ENCODE assay signal across 7 mouse cellular contexts in genomic region chr13:73718225-73718624, GRCm38 (mm10). TPM values are rescaled to one million over a fixed set of nuclear protein-coding genes. Genes with fewer than 3 reads are reported as not detected.
DNase-seq lines count a peak whose midpoint lies in the region; ATAC-seq lines count a peak whose summit lies in the region.

No protein-coding gene starts in this region.

- no peak overlapping the region for H3K9ac ChIP-seq in intestine, embryonic 16.5 days (ENCODE audit: low read depth, low read length)
- no peak overlapping the region for H3K9ac ChIP-seq in midbrain, embryonic 11.5 days (ENCODE audit: low read length)

- no peak overlapping the region for H3K4me3 ChIP-seq in intestine, embryonic 16.5 days (ENCODE audit: low read length)
- H3K4me3 ChIP-seq in midbrain, embryonic 11.5 days (ENCODE audit: low read depth, low read length) = no peak overlapping the region

- WGBS in intestine, embryonic 16.5 days = 6% methylated on average over 2 of the region's 2 CpGs
- 4% methylated on average over 2 of the region's 2 CpGs for WGBS in midbrain, embryonic 11.5 days

- no peaks in the 10 kb centered on the region for H3K4me1 ChIP-seq in intestine, embryonic 16.5 days (ENCODE audit: control insufficient read depth, insufficient read depth, low read length)
- H3K4me1 ChIP-seq in midbrain, embryonic 11.5 days (ENCODE audit: control insufficient read depth, insufficient read depth, low read length) = no peaks in the 10 kb centered on the region

- no peaks in the 10 kb centered on the region for H3K27me3 ChIP-seq in intestine, embryonic 16.5 days (replicated peaks; ENCODE audit: control insufficient read depth, insufficient read depth, low read length)
- H3K27me3 ChIP-seq in midbrain, embryonic 11.5 days (ENCODE audit: control insufficient read depth, insufficient read depth, low read length) = no peaks in the 10 kb centered on the region

- ATAC-seq in intestine, embryonic 16.5 days = 0 out of 2 replicates have a peak, but pooled peaks have one; percentile 26
- peak; percentile 62 for ATAC-seq in midbrain, embryonic 11.5 days (ENCODE audit: low FRiP score)

- H3K4me2 ChIP-seq in intestine, embryonic 16.5 days (ENCODE audit: low read depth, low read length) = no peak overlapping the region
- no peak overlapping the region for H3K4me2 ChIP-seq in midbrain, embryonic 11.5 days

- peak; percentile 90 for DNase-seq in ZHBTc4 (ENCODE audit: low read depth, low spot score)
- DNase-seq in cerebellum, adult 8-10 months = peak; percentile 67
- peak; percentile 63 to 95 for DNase-seq in frontal cortex, adult 2 months (ENCODE audit: extremely low spot score in 1 of 2, low spot score in 1 of 2)
- DNase-seq in left cerebral cortex, adult 9 months (ENCODE audit: low spot score in 2 of 2) = peak; percentile 13 to 90
- peak; percentile 99 for DNase-seq in midbrain, embryonic 11.5 days (ENCODE audit: low spot score, missing footprints)
- DNase-seq in skeletal muscle tissue, adult 2 months (ENCODE audit: low read depth, low spot score) = peak; percentile 65

- no peaks in the 10 kb centered on the region for H3K36me3 ChIP-seq in intestine, embryonic 16.5 days (ENCODE audit: control insufficient read depth, insufficient read depth, low read length)
- no peaks in the 10 kb centered on the region for H3K36me3 ChIP-seq in midbrain, embryonic 11.5 days (ENCODE audit: control insufficient read depth, insufficient read depth, low read length)

- H3K9me3 ChIP-seq in intestine, embryonic 16.5 days (ENCODE audit: control insufficient read depth, low read length) = no peaks in the 10 kb centered on the region
- H3K9me3 ChIP-seq in midbrain, embryonic 11.5 days (ENCODE audit: control insufficient read depth, low read length) = no peaks in the 10 kb centered on the region

- H3K27ac ChIP-seq in intestine, embryonic 16.5 days (ENCODE audit: low read length) = no peak overlapping the region
- no peak overlapping the region for H3K27ac ChIP-seq in midbrain, embryonic 11.5 days (ENCODE audit: low read depth, low read length)

RNA-seq across cellular contexts. Expression of gene Slc6a19, which starts 13.6 kb away (rescaled TPM):
- polyA plus RNA-seq in frontal cortex, adult 2 months (2012; rRNA removed) = 0.18 and 0.32 TPM in 2 replicates
- polyA plus RNA-seq in intestine, embryonic 16.5 days (2015; fragmentation: Nextera tagmentation; extraction: Ambion mirVana) = 24.9 and 40.5 TPM in 2 replicates
- 0.14 and 0.17 TPM in 2 replicates for polyA plus RNA-seq in midbrain, embryonic 11.5 days (2014; fragmentation: Nextera tagmentation; extraction: Ambion mirVana)

RNA-seq across cellular contexts. Expression of gene Slc12a7, which starts 14.7 kb away (rescaled TPM):
- 6.4 and 6.7 TPM in 2 replicates for polyA plus RNA-seq in frontal cortex, adult 2 months (2012; rRNA removed)
- 28.7 and 31.7 TPM in 2 replicates for polyA plus RNA-seq in intestine, embryonic 16.5 days (2015; fragmentation: Nextera tagmentation; extraction: Ambion mirVana)
- polyA plus RNA-seq in midbrain, embryonic 11.5 days (2014; fragmentation: Nextera tagmentation; extraction: Ambion mirVana) = 34.3 and 38.2 TPM in 2 replicates

RNA-seq across cellular contexts. Expression of gene Slc6a18, which starts 40.4 kb away (rescaled TPM):
- 0.04 TPM in 1 of 2 replicates, not detected in the other for polyA plus RNA-seq in frontal cortex, adult 2 months (2012; rRNA removed)
- not detected in 2 replicates for polyA plus RNA-seq in intestine, embryonic 16.5 days (2015; fragmentation: Nextera tagmentation; extraction: Ambion mirVana)
- polyA plus RNA-seq in midbrain, embryonic 11.5 days (2014; fragmentation: Nextera tagmentation; extraction: Ambion mirVana) = not detected in 2 replicates

Comparison
In these comparisons a context has a peak if more than half of its experiments do, and no peak if none do; other contexts are left out.
1. RNA of gene Slc6a19, which starts 13.6 kb away (polyA plus RNA-seq): 24.9 to 40.5 TPM in intestine, embryonic 16.5 days; 0.18 to 0.32 TPM in frontal cortex, adult 2 months and 0.14 to 0.17 TPM in midbrain, embryonic 11.5 days; every median in the first group is over 10 times any median in the second.
2. Peak in every context shown above with its lines, with median percentiles within 50 percentile points of each other: DNase-seq.